Mouse (Mus musculus) megakaryocyte progenitor cell, adult 5-6 weeks (primary cell): ENCODE data around the gene Marcksl1. TPM values are rescaled to one million over a fixed set of nuclear protein-coding genes. Genes with fewer than 3 reads are reported as not detected.
A peak's percentile ranks its signal among the peaks of the same experiment; 100 is the strongest.

Source experiments
- ATAC-seq: replicated peaks from 2 replicates; pipeline ENCODE4 v1.8.0; 2016; ENCODE audit warnings: mild to moderate bottlenecking, moderate TSS enrichment, inconsistent platforms; ENCODE audit not compliant: poor library complexity
- total RNA-seq, 2 experiments: library from RNA; stranded (forward) in 1 of 2; stranded (reverse) in 1 of 2; fragments of 157-497, 149-512 nt in 1 of 2; fragments of 200-1000 nt in 1 of 2; gene quantifications; 2 replicates each; pipeline versions ENCODE4 v1.2.3 to v1.2.4; 2015 to 2017

Marcksl1 gene
- total RNA-seq, 2 experiments from 2014 or later = 43.9 to 56.8 TPM

GRCm38 (mm10) chr4:129555862-129556531 lies 42.6 kb downstream of the Marcksl1 start:
- 0 out of 2 replicates have a peak, but pooled peaks have one; percentile 12 for ATAC-seq

GRCm38 (mm10) chr4:129556532-129557223 lies 43.3 kb downstream of the Marcksl1 start:
- ATAC-seq = peak; percentile 89

- peak; percentile 17 for ATAC-seq
These were observed 44.0 kb downstream of the Marcksl1 start for GRCm38 (mm10) chr4:129557256-129557808.

- no peak for ATAC-seq
These were observed 45.1 kb downstream of the Marcksl1 start for GRCm38 (mm10) chr4:129558321-129558955.

GRCm38 (mm10) chr4:129561184-129561583 lies 47.8 kb downstream of the Marcksl1 start:
- no peak for ATAC-seq

- ATAC-seq = no peak
These were observed 50.3 kb downstream of the Marcksl1 start for GRCm38 (mm10) chr4:129563718-129564117.

GRCm38 (mm10) chr4:129565139-129565538 lies 51.8 kb downstream of the Marcksl1 start:
- no peak for ATAC-seq

Other genes starting within 250 kb of the Marcksl1 start
- gene Sync, start 226.0 kb upstream of the Marcksl1 start, total RNA-seq (2015) = not detected in 2 replicates
- 0.08 TPM in 1 of 2 replicates, not detected in the other for gene Sync, start 226.0 kb upstream of the Marcksl1 start, total RNA-seq (2017)
- gene Rbbp4, start 178.2 kb upstream of the Marcksl1 start, total RNA-seq (2015) = 233 and 259 TPM in 2 replicates
- gene Rbbp4, start 178.2 kb upstream of the Marcksl1 start, total RNA-seq (2017) = 122 and 137 TPM in 2 replicates
- 81.4 and 89.6 TPM in 2 replicates for gene Zbtb8os, start 177.9 kb upstream of the Marcksl1 start, total RNA-seq (2015)
- 94.6 and 102 TPM in 2 replicates for gene Zbtb8os, start 177.9 kb upstream of the Marcksl1 start, total RNA-seq (2017)
- gene Zbtb8a, start 135.5 kb upstream of the Marcksl1 start, total RNA-seq (2015) = 2.1 and 2.6 TPM in 2 replicates
- 5.4 and 7.3 TPM in 2 replicates for gene Zbtb8a, start 135.5 kb upstream of the Marcksl1 start, total RNA-seq (2017)
- not detected in 2 replicates for gene Zbtb8b, start 72.7 kb upstream of the Marcksl1 start, total RNA-seq (2015)
- gene Zbtb8b, start 72.7 kb upstream of the Marcksl1 start, total RNA-seq (2017) = not detected in 2 replicates
- gene Bsdc1, start 52.0 kb upstream of the Marcksl1 start, total RNA-seq (2015) = 14.4 and 14.6 TPM in 2 replicates
- 23.1 and 24.8 TPM in 2 replicates for gene Bsdc1, start 52.0 kb upstream of the Marcksl1 start, total RNA-seq (2017)
- not detected in 2 replicates for gene Tssk3, start 22.6 kb upstream of the Marcksl1 start, total RNA-seq (2015)
- not detected in 2 replicates for gene Tssk3, start 22.6 kb upstream of the Marcksl1 start, total RNA-seq (2017)
- gene Fam229a, start 22.4 kb upstream of the Marcksl1 start, total RNA-seq (2015) = not detected in 2 replicates
- gene Fam229a, start 22.4 kb upstream of the Marcksl1 start, total RNA-seq (2017) = not detected in 2 replicates
- 114 and 119 TPM in 2 replicates for gene Hdac1, start 29.1 kb downstream of the Marcksl1 start, total RNA-seq (2015)
- 58.5 and 79.7 TPM in 2 replicates for gene Hdac1, start 29.1 kb downstream of the Marcksl1 start, total RNA-seq (2017)
- gene Lck, start 60.1 kb downstream of the Marcksl1 start, total RNA-seq (2015) = 1.2 and 2.7 TPM in 2 replicates
- gene Lck, start 60.1 kb downstream of the Marcksl1 start, total RNA-seq (2017) = 3.5 and 4.4 TPM in 2 replicates
- not detected in 2 replicates for gene Fam167b, start 65.0 kb downstream of the Marcksl1 start, total RNA-seq (2015)
- not detected in 2 replicates for gene Fam167b, start 65.0 kb downstream of the Marcksl1 start, total RNA-seq (2017)
- gene Eif3i, start 87.1 kb downstream of the Marcksl1 start, total RNA-seq (2015) = 405 and 434 TPM in 2 replicates
- gene Eif3i, start 87.1 kb downstream of the Marcksl1 start, total RNA-seq (2017) = 298 and 336 TPM in 2 replicates
- 97.2 and 104 TPM in 2 replicates for gene Tmem234, start 87.1 kb downstream of the Marcksl1 start, total RNA-seq (2015)
- 100 and 123 TPM in 2 replicates for gene Tmem234, start 87.1 kb downstream of the Marcksl1 start, total RNA-seq (2017)
- gene Dcdc2b, start 100.7 kb downstream of the Marcksl1 start, total RNA-seq (2015) = 1.3 TPM in 1 of 2 replicates, not detected in the other
- gene Dcdc2b, start 100.7 kb downstream of the Marcksl1 start, total RNA-seq (2017) = 0.81 TPM in 1 of 2 replicates, not detected in the other
- gene Iqcc, start 105.5 kb downstream of the Marcksl1 start, total RNA-seq (2015) = 11.3 and 17.5 TPM in 2 replicates
- gene Iqcc, start 105.5 kb downstream of the Marcksl1 start, total RNA-seq (2017) = 16.8 and 17.9 TPM in 2 replicates
- 43.6 and 55.5 TPM in 2 replicates for gene Ccdc28b, start 110.4 kb downstream of the Marcksl1 start, total RNA-seq (2015)
- gene Ccdc28b, start 110.4 kb downstream of the Marcksl1 start, total RNA-seq (2017) = 53.6 and 57.7 TPM in 2 replicates
- 29.9 and 34.6 TPM in 2 replicates for gene Txlna, start 127.5 kb downstream of the Marcksl1 start, total RNA-seq (2015)
- 115 and 143 TPM in 2 replicates for gene Txlna, start 127.5 kb downstream of the Marcksl1 start, total RNA-seq (2017)
- gene Kpna6, start 159.2 kb downstream of the Marcksl1 start, total RNA-seq (2015) = 23.4 and 30.0 TPM in 2 replicates
- gene Kpna6, start 159.2 kb downstream of the Marcksl1 start, total RNA-seq (2017) = 20.4 and 20.9 TPM in 2 replicates
- 23.5 and 26.4 TPM in 2 replicates for gene Tmem39b, start 183.3 kb downstream of the Marcksl1 start, total RNA-seq (2015)
- gene Tmem39b, start 183.3 kb downstream of the Marcksl1 start, total RNA-seq (2017) = 3.0 and 7.3 TPM in 2 replicates
- 104 and 118 TPM in 2 replicates for gene Khdrbs1, start 228.7 kb downstream of the Marcksl1 start, total RNA-seq (2015)
- 87.7 and 97.3 TPM in 2 replicates for gene Khdrbs1, start 228.7 kb downstream of the Marcksl1 start, total RNA-seq (2017)